Mouse (Mus musculus): ENCODE measurements around the gene Src.
A peak's percentile ranks its signal among the peaks of the same experiment; 100 is the strongest.
"Not testable (repeated sequence)": the region's sequence is repeated elsewhere in the genome, so short reads cannot be mapped to it uniquely, and the experiment has no call there.

The Src gene

DNA sequence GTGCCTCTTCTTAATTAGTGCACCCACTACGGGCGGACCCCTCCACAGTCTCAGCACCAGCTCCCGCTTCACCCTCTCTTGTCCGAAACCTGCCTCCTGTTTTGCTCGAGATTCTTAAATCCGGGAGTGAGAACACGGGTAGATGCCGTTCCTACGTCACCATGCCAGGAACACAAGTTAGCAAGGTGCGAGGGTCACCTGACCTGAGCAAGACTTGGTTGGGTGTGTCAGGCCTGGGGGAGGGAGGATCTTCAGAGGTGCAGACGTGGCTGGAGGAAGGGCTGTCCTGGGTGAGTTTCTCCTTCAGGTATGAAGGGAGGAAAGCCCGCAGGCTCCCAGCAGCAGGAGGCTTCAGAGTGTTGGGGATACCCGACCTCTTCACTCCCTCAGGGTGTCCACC lies at the start of gene Src:
TSS of gene Src (plus strand) at position 239 of the 400 bp plus-strand sequence.
- DNase-seq (ENCODE audit: low read depth, low spot score), result no peak

GRCm38 (mm10) chr2:157371696-157372095 lies 46.5 kb upstream of the Src start:
- DNase-seq (ENCODE audit: low read depth, low spot score), result no peak

DNA sequence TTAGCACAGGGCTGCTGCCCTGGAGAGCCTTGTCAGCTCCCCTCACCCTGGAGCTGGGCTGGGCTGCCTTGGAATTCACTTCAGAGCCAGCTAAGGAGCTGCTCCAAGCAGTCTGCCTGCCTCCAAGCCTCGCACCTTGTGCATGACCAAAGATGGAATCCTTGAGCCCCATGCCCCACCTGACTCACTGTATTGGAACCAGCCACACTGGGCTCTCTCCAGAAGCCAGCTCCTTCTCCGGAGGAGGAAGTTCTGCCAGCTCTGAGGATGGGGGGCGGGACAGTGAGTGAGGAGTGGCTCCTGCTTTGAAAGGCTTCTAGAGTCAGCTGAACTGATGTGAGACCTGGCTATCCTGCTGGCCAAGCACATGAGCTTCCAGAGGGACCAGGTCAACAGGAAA lies 44.6 kb upstream of the Src start:
- DNase-seq (ENCODE audit: low read depth, low spot score), result no peak

GRCm38 (mm10) chr2:157375051-157375450 lies 43.2 kb upstream of the Src start:
- no peak for DNase-seq (ENCODE audit: low read depth, low spot score)

- no peak for DNase-seq (ENCODE audit: low read depth, low spot score)
Measured at GRCm38 (mm10) chr2:157375794-157376757, 42.2 kb upstream of the Src start.

GRCm38 (mm10) chr2:157376995-157377394 lies 41.2 kb upstream of the Src start:
- no peak for DNase-seq (ENCODE audit: low read depth, low spot score)

DNA sequence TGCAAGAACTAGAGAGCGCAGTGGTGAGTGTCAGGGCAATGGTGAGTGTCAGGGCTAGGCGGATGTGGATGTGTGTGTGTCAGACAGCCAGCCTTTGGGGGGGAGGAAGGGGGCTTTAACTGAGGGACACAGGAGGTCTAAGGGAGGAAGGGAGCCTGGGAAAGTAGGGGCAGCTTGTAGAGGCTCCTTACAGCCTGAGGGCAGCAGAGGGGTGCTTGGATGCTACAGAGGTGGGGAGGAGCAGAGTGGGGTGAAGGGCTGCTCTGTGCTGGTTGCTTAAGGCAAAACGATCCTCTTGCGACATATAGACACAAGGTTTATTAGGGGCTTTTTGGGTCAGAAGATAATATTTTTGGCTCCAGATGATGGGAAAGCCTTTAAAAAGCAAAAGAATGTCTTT lies 33.4 kb upstream of the Src start:
- no peak for DNase-seq (ENCODE audit: low read depth, low spot score)

DNA sequence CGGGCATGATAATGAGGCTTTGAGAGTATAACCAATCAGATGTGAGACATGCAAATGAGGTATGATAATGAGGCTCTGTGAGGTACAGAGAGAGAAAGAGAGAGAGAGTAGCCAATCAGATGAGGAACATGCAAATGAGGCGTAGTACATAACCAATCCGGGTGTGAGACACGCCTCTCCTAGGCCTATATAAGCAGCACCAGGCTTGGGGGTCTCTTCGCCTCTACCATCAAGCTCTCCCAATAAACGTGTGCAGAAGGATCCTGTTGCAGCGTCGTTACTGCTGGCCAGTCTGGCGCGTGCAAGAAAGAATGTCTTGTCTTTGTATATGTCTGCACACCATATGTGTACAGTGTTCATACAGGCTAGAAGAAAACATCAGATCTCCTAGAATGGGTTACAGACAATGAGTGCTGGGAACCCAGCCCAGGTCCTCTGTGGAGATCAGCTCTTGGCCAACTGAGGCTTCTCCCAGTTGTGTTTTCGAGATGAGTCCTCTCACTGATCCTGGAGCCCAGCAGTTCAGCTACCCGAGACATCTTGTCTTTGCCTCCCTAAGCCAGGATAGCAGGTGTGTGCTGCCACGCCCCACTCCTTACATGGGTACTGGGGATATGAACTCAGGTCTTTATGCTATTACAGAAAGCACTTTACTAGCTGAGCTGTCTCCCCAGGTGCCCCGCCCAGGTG lies 29.2 kb upstream of the Src start:
- not testable (repeated sequence) for DNase-seq (ENCODE audit: low read depth, low spot score)

DNA sequence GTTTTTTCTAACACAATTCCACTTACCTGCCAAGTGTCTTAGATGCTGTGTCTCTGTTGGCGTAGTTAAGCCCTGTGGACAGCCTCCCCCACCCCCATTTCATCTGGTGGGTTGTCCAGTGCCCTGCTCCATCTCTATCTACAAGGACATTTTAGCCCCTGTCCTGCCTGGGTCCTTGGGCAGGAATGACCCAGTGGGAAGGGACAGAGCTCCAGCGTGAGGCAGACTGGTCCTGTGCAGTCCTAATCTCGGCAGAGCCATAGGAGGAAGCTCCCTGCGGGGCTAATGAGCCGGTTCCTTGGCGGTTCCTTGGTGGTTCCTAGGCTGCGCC lies 28.7 kb upstream of the Src start:
- DNase-seq (ENCODE audit: low read depth, low spot score), result no peak

DNA sequence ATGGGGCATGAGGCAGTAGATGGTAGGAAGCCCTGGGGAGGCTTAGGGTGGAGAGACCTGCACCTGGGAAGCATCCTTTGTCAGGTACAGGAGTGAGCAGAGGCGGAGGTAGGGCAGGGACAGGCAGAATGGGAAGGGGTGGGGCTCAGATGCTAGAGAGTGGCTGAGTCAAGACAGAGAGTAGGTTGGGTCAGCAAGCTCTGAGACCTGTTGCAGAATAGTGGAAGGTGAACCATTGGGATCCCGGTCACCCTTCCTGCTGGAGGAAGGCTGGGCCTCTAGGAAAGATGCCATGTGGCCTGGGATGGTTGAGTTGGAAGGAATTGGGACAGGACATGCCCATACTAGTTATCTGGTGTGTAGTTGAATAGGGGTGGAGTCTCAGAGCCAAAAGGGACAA lies 25.9 kb upstream of the Src start:
- no peak for DNase-seq (ENCODE audit: low read depth, low spot score)

GRCm38 (mm10) chr2:157393549-157393948 lies 24.7 kb upstream of the Src start:
- DNase-seq (ENCODE audit: low read depth, low spot score), result no peak

DNA sequence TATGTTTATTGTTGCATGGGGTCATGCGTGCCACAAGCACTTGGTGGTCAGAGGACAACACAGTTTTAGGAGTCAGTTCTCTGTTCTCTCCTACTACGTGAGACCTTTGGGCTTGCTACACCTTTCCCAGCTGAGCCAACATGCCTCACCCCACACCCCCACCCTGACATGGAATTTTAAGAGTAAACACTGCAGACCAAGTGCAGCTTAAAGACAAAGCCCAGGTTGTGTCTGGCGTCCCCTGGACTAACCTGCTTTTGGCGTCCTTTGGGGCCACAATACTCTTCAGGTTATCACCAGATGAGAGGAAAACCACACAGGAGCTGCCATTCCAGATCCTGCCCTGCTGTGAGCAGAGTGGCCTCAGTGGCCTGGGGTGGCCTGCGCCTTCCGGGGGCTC lies 23.4 kb upstream of the Src start:
- DNase-seq (ENCODE audit: low read depth, low spot score), result no peak

DNA sequence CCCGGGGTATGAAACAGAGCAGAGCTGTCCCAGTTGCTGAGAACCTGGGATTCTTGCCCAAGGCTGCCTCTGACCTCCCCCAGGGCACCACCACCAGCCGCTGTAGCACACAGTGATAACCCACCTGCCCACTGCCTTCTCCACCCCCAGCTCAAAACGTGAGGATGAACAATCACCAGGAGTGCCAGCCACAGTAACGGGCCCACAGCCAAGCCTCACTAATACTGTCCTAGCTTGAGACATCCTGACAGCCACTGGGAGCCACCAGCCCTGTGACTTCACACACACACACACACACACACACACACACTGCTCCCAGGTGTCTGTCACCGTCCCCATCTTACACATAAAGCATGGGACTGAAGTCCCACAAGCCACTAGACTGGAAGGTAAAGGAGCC lies 22.9 kb upstream of the Src start:
- DNase-seq (ENCODE audit: low read depth, low spot score), result no peak

GRCm38 (mm10) chr2:157395960-157396359 lies 22.3 kb upstream of the Src start:
- DNase-seq (ENCODE audit: low read depth, low spot score), result no peak

GRCm38 (mm10) chr2:157397376-157397775 lies 20.9 kb upstream of the Src start:
- DNase-seq (ENCODE audit: low read depth, low spot score), result no peak

DNA sequence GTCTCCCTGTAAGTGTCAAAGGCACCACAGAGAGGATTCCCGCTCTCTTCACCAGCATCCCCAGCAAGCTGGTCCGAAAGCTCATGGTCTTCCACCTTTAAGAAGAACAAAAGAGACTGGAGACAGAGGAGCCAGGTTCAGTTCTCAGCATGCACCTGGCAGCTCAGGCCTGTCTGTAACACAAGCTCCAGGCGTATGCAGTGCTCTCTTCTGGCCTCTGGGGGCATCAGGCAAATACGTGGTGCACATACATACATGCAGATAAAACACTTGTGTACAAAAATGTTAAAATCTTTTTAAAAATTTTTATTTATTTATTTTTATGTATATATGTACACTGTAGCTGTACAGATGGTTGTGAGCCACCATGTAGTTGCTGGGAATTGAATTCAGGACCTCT lies 19.7 kb upstream of the Src start:
- no peak for DNase-seq (ENCODE audit: low read depth, low spot score)

- peak; percentile 27 for DNase-seq (ENCODE audit: low read depth, low spot score)
Measured at GRCm38 (mm10) chr2:157399797-157400196, 18.4 kb upstream of the Src start.

DNA sequence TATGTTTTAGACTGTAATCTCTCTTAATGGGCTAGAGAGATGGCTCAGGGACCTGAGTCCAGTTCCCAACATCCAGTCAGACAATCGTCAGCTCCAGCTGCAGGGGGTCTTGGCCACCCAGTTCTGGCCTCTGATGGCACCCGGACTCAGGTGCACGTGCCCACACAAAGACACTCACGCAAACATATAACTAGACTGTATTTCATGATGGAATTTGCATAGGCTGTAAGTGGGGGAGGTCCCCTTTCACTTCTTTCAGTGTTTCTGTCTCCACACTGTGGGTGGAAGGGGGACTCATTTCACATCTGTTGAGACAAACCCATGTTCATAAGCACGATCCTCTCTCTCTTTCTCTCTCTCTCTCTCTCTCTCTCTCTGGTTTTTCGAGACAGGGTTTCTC lies 17.8 kb upstream of the Src start:
- DNase-seq (ENCODE audit: low read depth, low spot score), result no peak

DNA sequence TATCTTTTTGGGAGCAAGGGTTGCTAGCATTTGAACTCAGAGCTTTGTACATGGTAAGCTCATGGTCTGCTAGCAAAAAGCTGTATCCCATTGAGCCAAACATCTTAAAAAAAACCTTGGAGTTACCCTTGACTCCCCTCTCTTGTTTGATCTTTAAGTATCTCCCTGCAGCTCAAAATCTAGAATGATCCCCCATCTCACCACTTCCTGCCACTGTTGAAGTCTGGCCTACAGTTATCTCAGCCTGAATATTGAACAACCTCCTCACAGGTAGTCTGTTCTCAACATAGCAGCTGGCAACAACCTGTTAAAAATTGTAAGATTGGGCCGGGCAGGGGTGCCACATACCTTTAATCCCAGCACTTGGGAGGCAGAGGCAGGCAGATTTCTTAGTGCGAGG lies 17.0 kb upstream of the Src start:
- DNase-seq (ENCODE audit: low read depth, low spot score), result no peak

GRCm38 (mm10) chr2:157407596-157407995 lies 10.6 kb upstream of the Src start:
- DNase-seq (ENCODE audit: low read depth, low spot score), result peak; percentile 79

- DNase-seq (ENCODE audit: low read depth, low spot score), result peak; percentile 89
Measured at GRCm38 (mm10) chr2:157409793-157410533, 8.3 kb upstream of the Src start.

GRCm38 (mm10) chr2:157411151-157411693 lies 7.0 kb upstream of the Src start:
- DNase-seq (ENCODE audit: low read depth, low spot score), result no peak
